Mouse (Mus musculus) stomach, embryonic 14.5 days (tissue): ENCODE results near the gene Tmem186. TPM values are rescaled to one million over a fixed set of nuclear protein-coding genes. Genes with fewer than 3 reads are reported as not detected.

ENCODE experiments used
- ATAC-seq: fragments of 200-750 bp; cut with Nextera tagmentation; 2 replicates; pipeline ENCODE4 v1.8.0; 2017; ENCODE audit warnings: low read depth, moderate TSS enrichment; ENCODE audit not compliant: insufficient number of reproducible peaks, insufficient read depth, low FRiP score
- H3K27ac ChIP-seq: fragments of 300-500 bp; sonication (generic); 2 replicates; pipeline ENCODE4 v1.5.1; 2014; ENCODE audit warnings: mild to moderate bottlenecking, low read length, moderate library complexity, mixed read lengths
- H3K27me3 ChIP-seq: fragments of 300-500 bp; sonication (generic); 2 replicates; pipeline ENCODE4 v1.6.1; 2014; ENCODE audit warnings: low read length, control low read depth, mixed read lengths; ENCODE audit not compliant: control insufficient read depth, insufficient read depth
- H3K36me3 ChIP-seq: fragments of 300-500 bp; sonication (generic); 2 replicates; pipeline ENCODE4 v1.6.1; 2014; ENCODE audit warnings: mild to moderate bottlenecking, control low read depth, low read length, moderate library complexity, mixed read lengths; ENCODE audit not compliant: control insufficient read depth, insufficient read depth
- H3K4me1 ChIP-seq: fragments of 300-500 bp; sonication (generic); 2 replicates; pipeline ENCODE4 v1.6.1; 2014; ENCODE audit warnings: low read length, control low read depth, mixed read lengths; ENCODE audit not compliant: control insufficient read depth, insufficient read depth
- H3K4me2 ChIP-seq: fragments of 300-500 bp; sonication (generic); replicated peaks from 2 replicates; pipeline ENCODE4 v1.6.1; 2014; ENCODE audit warnings: low read depth, low read length, control low read depth
- H3K4me3 ChIP-seq: fragments of 300-500 bp; sonication (generic); 2 replicates; pipeline ENCODE4 v1.5.1; 2014; ENCODE audit warnings: low read depth, low read length, control low read depth
- H3K9ac ChIP-seq: fragments of 300-500 bp; sonication (generic); replicated peaks from 2 replicates; pipeline ENCODE4 v1.6.1; 2014; ENCODE audit warnings: low read depth, mild to moderate bottlenecking, control low read depth, low read length, moderate library complexity, mixed read lengths
- H3K9me3 ChIP-seq: fragments of 300-500 bp; sonication (generic); 2 replicates; pipeline ENCODE4 v1.6.1; 2016; ENCODE audit warnings: low read depth, low read length, control low read depth; ENCODE audit not compliant: control insufficient read depth
- WGBS: fragments of 180-500 bp; shearing (Covaris S2); extraction: QIAGEN DNeasy Blood & Tissue Kit; methylation state at CpG from one replicate; pipeline ENCODE4 v1.1.7; 2014; 5-methylcytosine and 5-hydroxymethylcytosine counted together
- polyA plus RNA-seq: library from polyadenylated mRNA; unstranded; fragments of >200 nt; fragmentation: Nextera tagmentation; extraction: Ambion mirVana; gene quantifications from 2 replicates; pipeline ENCODE4 v1.2.1, GENCODE M21; 2014

Tmem186 gene
- polyA plus RNA-seq, 1 experiment from 2014 or later: 12.1 TPM

DNA sequence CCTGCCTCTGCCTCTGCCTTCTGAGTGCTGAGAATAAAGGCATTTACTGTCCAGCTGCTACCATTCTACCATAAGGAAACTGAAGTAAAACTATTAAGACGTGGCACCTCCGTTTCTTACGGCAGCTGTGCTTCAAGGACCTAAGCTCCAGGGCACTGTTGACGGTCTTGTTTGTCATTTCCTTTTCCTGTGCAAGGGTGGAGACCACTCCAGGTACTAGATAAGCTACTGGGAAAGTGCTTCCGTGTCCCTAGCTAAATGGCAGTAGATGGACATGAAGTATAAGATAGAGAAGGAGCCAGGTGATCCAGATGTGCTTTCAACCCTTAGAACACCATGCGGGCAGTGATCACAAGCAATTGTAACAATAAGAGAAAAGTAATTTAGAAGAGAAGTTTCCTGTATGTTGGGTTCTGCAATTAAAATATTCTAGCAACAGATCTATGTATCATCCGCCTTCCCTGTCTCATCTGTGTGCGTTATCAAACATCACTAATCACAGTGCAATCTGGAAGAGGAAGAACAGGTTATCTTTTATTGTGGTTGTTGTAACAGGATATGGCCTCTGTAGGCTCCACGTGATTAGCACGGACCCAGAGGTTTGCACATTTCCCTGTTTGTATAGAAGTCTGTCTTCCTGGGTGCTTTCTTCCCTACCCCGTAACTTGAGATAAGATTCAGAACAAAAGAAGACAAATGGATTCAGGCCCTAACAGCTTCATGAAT lies 2.1 kb upstream of the Tmem186 start:
- Histone ChIP-seq H3K27ac (no peak overlapping the region), H3K4me3 (no peak overlapping the region), H3K4me2 (no peak overlapping the region), H3K9me3 (no peaks in the 10 kb centered on the region), H3K36me3 (peaks cover 22% of the 10 kb centered on the region), H3K27me3 (no peaks in the 10 kb centered on the region), H3K4me1 (peaks cover 12% of the 10 kb centered on the region), H3K9ac (no peak overlapping the region)
- WGBS: 76% methylated on average over 11 of the region's 11 CpGs
- no peak for ATAC-seq

DNA sequence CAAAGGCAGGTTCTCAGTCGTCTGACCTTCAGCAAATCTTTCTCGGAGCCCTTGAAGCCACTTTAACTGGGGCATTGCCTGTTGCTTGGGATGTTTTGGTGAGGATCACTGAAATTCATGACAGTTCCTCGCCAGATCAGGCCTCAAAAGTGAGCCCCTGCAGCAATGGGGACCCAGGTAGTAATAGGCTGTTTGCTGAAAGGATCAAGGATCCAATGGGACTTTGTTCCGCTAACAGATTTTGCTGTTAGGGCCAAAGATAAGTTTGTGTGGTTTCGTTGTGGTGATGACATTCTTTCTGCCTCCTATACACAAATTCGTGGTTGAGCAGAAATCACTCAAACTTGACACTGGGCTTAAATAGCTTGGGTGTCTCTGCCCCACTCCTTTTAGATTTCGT lies 619 bp upstream of the Tmem186 start:
- H3K4me2 ChIP-seq: peak overlapping the region; percentile 74
- 32% methylated on average over 7 of the region's 7 CpGs for WGBS

DNA sequence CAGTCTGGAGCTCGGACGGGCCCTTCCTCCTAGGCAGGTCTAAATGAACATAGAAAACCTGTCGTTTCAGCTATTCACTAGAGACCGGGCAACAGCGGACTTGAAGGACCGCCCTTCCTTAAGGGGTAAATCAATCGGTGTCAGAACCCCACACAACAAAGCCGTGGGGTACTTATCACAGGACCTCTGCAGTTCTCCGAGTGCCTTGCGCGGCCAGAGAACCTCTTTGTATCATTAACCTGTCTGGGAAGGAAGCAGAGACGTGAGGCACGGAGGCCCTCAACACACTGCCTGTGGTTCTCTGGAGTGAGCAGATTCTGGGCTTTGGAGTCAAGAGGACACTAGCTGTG lies 670 bp downstream of the Tmem186 start:
- Histone ChIP-seq H3K36me3 (peaks cover 10% of the 10 kb centered on the region), H3K4me1 (peaks cover 12% of the 10 kb centered on the region), H3K9ac (peak overlapping the region; percentile 75), H3K4me3 (peak overlapping the region; percentile 85), H3K27ac (peak overlapping the region; percentile 68), H3K9me3 (no peaks in the 10 kb centered on the region), H3K4me2 (peak overlapping the region; percentile 74), H3K27me3 (no peaks in the 10 kb centered on the region)
- ATAC-seq: peak; percentile 21; the same call in 1 of the 2 replicates
- under 1% methylated on average over 13 of the region's 13 CpGs for WGBS

More for the DNA sequence above, 619 bp upstream of the Tmem186 start:
- Histone ChIP-seq H3K9ac (peak overlapping the region; percentile 75), H3K9me3 (no peaks in the 10 kb centered on the region), H3K4me1 (peaks cover 12% of the 10 kb centered on the region), H3K27ac (peak overlapping the region; percentile 68; the same call in 1 of the 2 replicates), H3K4me3 (peak overlapping the region; percentile 85), H3K36me3 (peaks cover 10% of the 10 kb centered on the region), H3K27me3 (no peaks in the 10 kb centered on the region)
- no peak for ATAC-seq

DNA sequence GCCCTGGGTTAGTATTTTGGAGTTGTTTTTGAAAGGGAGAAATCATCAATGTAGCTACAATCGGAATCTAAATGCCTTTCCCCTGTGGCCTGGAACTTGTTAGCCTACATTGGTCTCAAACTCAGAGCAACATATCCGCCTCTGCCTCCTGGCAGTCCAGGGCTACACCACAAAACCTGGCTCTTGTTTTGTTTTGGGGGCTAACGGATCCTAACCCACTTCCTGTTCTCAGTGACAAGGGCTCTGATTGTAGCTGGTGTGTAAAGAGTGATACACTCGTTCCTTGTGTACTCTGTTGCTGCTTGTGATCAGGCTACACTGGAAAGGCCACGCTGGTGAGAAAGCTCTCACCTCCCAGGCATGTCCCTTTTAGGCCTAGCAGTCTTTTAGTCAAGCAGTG lies 6.1 kb downstream of the Tmem186 start:
- Histone ChIP-seq H3K36me3 (peaks cover 10% of the 10 kb centered on the region), H3K27me3 (no peaks in the 10 kb centered on the region), H3K9me3 (no peaks in the 10 kb centered on the region), H3K4me3 (no peak overlapping the region), H3K4me1 (peaks cover 4% of the 10 kb centered on the region), H3K27ac (no peak overlapping the region), H3K4me2 (no peak overlapping the region), H3K9ac (no peak overlapping the region)
- WGBS: 89% methylated on average over 5 of the region's 5 CpGs
- no peak for ATAC-seq

DNA sequence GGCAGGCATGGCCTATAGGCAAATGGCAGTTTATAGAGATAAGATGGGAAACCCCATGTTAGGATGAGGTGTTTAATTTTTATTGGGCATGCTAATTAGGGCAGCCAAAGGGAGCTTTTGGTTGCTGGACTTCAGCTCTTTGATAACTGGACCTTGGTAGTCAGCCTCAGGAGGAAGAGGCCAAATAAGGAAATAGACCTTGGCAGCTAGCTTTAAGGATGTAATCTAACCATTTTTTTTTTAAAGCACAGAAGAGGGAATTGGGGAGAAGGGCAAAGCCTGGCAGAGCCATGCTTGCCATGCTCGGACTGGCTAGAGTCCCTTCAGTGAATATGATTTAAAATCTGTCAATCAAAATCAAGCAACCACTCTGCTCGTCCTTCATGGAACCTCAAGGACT lies 7.1 kb downstream of the Tmem186 start:
- 80% methylated on average over 2 of the region's 2 CpGs for WGBS
- H3K4me1 ChIP-seq: no peaks in the 10 kb centered on the region
- no peak overlapping the region for H3K9ac ChIP-seq
- no peaks in the 10 kb centered on the region for H3K9me3 ChIP-seq
- no peak overlapping the region for H3K4me3 ChIP-seq
- no peaks in the 10 kb centered on the region for H3K27me3 ChIP-seq
- H3K27ac ChIP-seq: no peak overlapping the region
- no peak overlapping the region for H3K4me2 ChIP-seq
- H3K36me3 ChIP-seq: peaks cover 6% of the 10 kb centered on the region
- ATAC-seq: no peak

DNA sequence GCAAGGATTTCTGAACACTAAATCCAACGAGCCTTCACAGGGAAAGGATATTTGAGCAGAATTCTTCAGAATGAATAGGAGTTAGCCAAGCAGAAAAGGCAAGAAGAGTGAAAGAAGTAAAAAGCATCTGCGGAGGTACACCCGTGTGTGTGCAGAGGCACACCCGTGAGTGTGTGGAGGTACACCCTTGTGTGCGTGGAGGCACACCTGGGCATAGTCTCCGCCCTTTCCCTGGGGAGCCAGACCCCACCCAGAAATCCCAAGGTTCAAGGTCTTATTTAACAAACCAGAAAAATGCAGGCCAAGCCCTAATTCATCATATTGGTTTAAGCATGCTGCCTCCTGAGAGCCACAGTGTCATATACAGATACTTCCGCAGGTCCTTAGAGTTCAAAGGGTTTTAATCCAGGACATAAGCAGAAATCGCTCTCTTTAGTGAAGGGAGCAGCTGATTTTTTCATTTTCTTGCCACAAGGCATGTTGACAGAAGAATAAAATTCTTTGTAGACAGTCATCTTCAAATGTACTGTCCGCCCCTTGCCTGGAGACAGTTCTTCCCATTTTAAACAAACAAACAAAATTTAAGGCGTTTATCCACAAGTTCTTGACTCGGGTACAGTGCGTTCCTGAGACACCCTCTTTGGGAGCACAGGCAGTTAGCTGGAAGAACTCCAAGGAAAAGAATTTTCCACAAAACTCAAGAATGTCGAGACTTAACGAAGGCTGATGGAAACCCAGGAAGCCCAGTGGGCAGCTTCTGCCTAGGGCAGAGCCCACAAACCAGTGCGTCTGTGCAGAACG lies 17.0 kb downstream of the Tmem186 start:
- H3K4me1 ChIP-seq: peaks cover 18% of the 10 kb centered on the region
- WGBS: 41% methylated on average over 16 of the region's 16 CpGs
- peak; percentile 59; the same call in 1 of the 2 replicates for ATAC-seq
- H3K36me3 ChIP-seq: no peaks in the 10 kb centered on the region
- peak overlapping the region; percentile 34; the same call in 1 of the 2 replicates for H3K27ac ChIP-seq
- H3K4me3 ChIP-seq: no peak overlapping the region
- H3K9ac ChIP-seq: no peak overlapping the region
- H3K27me3 ChIP-seq: no peaks in the 10 kb centered on the region
- H3K4me2 ChIP-seq: no peak overlapping the region
- H3K9me3 ChIP-seq: no peaks in the 10 kb centered on the region

DNA sequence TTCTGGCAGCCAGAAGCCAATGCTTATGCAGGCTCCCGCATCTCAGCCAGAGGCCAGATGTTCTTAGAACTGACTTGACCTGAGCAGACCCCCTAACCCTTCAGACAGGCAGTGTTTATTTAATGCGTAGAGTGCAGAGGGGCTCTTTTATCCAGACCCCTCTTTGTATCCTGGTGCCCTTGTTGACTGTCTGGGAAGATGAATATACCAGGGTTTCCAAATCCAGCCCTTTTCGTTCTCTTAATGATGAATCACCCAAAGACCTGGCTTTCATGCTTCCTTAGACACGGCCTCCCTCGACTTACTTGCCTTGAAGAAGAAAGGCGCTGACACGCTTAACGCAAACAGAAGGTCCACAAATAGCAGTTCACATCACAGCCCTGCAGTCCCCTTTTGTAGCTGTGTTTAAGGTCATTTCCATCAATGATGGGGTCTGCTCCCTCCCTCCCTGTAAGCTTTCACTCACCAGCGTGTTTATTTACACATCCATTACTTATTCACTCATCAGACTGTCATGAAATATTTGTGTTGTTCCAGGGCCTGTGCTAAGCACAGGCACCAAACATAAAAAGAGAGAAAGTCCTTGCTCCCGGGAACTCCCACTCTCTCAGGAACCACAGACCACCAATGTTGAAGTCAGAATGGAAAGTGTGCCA lies 17.7 kb downstream of the Tmem186 start:
- H3K36me3 ChIP-seq: no peaks in the 10 kb centered on the region
- H3K9me3 ChIP-seq: no peaks in the 10 kb centered on the region
- H3K27ac ChIP-seq: peak overlapping the region; percentile 34; the same call in 1 of the 2 replicates
- no peak overlapping the region for H3K4me2 ChIP-seq
- H3K4me3 ChIP-seq: no peak overlapping the region
- H3K9ac ChIP-seq: no peak overlapping the region
- ATAC-seq: peak; percentile 67; the same call in 1 of the 2 replicates
- WGBS: 13% methylated on average over 10 of the region's 10 CpGs
- peaks cover 18% of the 10 kb centered on the region for H3K4me1 ChIP-seq
- no peaks in the 10 kb centered on the region for H3K27me3 ChIP-seq

DNA sequence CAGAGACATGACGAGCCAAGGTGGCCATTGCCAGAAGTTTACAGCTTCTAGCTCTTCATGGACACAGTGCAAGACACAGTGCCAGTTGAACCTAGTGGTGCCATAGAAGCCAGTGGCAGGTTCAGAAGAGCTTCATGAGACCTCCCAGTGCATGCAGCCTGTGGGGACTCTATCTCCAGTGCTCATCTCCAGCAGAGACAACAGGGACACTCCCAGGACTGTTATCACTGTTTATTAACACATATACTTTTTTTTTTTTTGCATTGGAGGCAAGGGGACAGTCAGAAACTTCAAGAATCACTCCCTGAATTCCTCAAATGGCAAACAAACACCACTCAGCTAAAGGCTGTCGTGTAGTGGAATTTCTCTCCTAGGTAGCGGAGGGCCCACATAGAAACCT lies 24.1 kb downstream of the Tmem186 start:
- no peak for ATAC-seq
- H3K9ac ChIP-seq: no peak overlapping the region
- no peaks in the 10 kb centered on the region for H3K4me1 ChIP-seq
- H3K4me3 ChIP-seq: no peak overlapping the region
- no peaks in the 10 kb centered on the region for H3K9me3 ChIP-seq
- H3K27ac ChIP-seq: no peak overlapping the region
- WGBS: 91% methylated on average over 3 of the region's 3 CpGs
- H3K4me2 ChIP-seq: no peak overlapping the region
- no peaks in the 10 kb centered on the region for H3K36me3 ChIP-seq
- H3K27me3 ChIP-seq: no peaks in the 10 kb centered on the region
